Mouse (Mus musculus) frontal cortex, adult 2 months (tissue): ENCODE measurements around the gene Ptgdr2. TPM values are rescaled to one million over a fixed set of nuclear protein-coding genes. Genes with fewer than 3 reads are reported as not detected.

ENCODE experiments used
- DNase-seq, 2 experiments: peaks; one replicate each; pipeline ENCODE4 v3.0.0; 2022; ENCODE audit warnings: low spot score in 1 of 2; ENCODE audit errors: extremely low spot score in 1 of 2
- polyA plus RNA-seq: library from polyadenylated mRNA; depleted of rRNA; stranded (reverse); fragments of >200 nt; gene quantifications from 2 replicates; pipeline ENCODE4 v1.2.3, GENCODE M21; 2012; rRNA removed

Gene Ptgdr2
- 0.08 and 0.22 TPM in 2 replicates for polyA plus RNA-seq

DNA sequence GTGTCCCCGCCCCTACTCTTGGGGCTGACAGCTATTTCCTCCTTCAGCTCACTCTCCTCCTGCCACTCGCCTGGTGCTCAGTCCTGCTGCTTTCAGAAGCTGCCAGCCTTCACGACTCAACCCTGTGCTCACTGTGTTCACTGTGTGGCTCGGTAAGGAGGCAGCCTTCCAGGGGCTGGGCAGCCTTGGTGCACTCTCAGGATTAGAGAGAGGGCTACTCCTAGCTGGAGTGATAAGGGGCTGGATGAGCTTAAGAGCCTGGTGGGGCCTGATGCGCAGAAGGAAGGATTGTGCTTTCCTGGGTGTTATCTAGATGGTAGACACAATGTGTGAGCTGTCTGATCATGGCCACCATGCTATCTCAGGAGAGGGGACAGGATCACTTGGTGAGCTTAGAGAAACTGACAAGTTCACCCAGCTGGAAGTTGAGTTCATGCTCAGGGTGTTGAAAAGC, at the start of gene Ptgdr2:
TSS of gene Ptgdr2 (plus strand) at position 51 of the 454 bp plus-strand sequence.
- DNase-seq, result no peak

DNA sequence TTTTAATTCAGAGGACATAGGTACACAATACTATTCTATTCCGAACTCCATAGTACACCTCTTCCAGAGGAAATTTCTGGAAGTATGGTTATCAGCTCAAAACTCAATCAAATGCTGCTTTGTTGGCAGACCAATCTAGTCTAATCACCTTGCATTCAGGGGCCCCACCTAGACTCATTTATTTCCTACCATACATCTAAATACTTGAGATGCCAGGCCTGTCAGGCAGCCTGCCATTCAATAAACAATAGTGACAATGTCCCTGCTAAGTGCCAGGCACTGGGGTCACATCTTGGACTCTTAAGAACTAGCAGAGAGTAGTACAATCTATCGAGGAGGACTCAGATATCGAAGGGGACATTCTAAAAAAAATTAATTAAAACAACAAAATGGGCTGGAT, 44.8 kb upstream of the Ptgdr2 start:
- no peak for DNase-seq

DNA sequence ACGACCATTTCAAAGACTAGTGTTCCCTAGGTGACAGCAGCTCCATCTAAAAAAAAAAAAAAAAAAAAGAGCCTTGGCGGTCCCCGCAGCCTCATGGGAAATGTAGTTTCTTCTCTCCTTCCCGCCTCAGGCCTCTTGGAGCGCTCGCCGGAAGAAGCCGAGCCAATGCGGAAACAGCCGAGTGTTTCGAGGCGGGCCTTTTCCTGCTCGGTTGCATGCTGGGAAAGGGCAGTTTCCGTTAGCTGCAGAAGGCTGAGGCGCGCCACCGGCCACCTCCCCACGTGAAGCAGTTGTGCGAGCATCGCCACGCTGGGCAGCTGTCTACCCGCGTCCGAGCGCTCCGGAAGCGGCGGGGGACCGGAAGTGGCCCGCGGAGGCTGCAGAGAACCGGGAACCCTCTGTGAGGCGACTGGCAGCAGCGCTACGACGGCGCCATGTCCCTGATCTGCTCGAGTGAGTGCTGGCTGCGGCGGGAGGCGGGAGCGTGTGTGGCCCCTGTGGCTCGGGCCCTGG, 41.9 kb upstream of the Ptgdr2 start, which contains the start of gene Prpf19:
TSS of gene Prpf19 (plus strand) at position 216 of the 513 bp plus-strand sequence.
- DNase-seq, result peak; percentile 96 to 99

DNA sequence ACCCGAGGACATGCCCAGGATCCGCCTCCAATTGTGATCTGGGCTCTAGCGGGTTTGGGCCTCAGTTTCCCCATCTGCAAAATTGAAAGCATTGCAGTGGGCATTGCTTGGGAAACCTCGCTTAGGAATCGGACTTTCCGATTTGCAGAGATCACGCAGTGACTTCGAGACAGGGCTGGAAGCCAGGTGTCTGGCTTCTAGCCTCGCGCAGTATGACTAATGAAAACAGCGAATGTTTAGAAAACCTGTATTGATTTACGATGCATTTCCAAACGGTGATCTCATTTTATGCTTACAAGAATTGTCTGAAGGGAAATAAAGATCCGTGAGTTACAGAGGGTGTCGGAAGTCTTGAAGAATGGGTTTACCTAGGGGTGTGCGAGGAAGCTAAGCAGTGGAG, 41.3 kb upstream of the Ptgdr2 start:
- peak in 1 of 2 experiments; percentile 26 for DNase-seq

DNA sequence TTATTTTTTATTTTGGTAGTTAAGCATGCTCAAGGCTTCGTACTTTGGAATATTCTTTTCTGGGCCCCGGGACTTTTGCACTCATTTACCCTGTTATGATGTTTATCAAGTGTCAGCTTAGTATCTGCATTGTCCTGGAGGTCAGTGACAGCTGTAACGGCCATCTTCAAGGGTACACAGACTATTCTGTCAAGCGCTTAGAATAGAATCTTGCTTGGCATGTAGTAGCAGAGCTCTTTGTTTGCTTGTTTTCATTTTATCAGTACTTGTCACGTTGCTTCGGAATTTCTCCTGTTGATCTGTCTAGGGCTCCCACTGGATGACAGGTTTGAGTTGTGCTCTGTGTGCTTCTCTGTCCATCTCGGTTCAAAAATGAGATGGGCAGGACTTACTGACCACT, 40.1 kb upstream of the Ptgdr2 start:
- no peak for DNase-seq

DNA sequence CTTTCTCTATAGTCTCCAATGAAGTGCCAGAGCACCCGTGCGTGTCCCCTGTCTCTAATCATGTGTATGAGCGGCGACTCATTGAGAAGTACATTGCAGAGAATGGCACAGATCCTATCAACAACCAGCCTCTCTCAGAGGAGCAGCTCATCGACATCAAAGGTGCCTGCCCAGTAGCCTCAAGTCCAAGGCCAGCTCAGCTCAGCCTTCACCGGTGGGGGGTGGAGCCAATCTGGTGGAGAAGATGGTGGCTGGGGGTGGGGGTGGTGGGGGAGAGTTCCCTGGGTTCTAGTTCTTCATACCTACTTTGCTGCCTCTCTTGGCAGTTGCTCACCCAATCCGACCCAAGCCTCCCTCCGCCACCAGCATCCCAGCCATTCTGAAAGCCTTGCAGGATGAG, 39.5 kb upstream of the Ptgdr2 start:
- no peak for DNase-seq

DNA sequence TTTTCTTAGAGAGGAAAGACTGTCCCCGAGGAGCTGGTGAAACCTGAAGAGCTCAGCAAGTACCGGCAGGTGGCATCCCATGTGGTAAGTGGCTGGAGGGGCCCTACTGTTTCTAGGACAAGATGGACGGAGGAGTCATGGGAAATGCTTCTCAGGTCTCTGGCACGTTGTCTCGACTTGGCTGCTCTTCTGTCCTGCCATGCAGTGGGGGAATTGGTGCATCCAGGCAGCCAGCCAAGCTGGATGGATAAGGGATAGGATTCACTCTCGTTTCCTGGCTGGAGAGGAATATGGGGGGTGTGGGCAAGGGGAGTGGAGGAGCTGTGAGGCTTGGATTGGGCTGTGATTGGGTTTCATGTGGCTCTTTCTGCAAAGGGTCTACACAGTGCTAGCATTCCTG, 36.6 kb upstream of the Ptgdr2 start:
- DNase-seq, result no peak

DNA sequence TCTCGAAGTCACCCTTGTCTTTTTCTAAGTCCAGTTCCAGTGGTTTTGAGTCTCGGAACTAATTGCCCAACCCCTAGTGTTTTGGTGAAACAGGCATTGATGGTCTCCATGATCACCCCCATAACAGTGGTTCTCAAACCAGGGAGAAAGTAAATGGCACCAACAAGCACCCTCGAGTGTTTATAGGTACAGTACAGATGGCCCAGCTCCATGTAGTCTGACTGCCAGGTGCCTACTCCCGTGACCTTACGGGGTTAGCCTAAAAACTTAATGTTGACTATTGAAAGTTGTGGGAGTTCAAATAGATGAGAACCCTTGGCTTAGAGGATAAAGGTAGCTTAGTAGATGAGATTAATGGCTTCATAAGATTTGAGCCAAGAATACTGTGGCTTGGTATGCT, 35.9 kb upstream of the Ptgdr2 start:
- no peak for DNase-seq

DNA sequence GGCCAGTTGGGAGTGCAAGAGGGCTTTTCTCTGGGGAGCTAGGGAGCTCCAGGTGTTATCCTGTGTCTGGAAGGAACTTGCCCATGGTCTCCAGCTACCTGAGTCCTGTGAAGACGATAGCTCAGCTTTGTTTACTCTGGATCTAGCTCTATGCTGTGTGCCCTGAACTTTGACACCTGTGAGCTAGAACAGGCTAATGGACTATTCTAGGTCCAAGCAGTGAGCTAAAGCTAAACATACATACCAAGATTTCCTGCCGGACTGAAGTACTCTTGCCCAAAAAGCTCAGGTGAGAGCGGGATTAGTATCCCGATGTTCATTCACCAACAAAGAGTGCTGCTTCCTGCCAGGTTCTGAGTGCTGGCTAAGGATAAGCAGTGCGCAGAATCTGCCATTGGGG, 32.4 kb upstream of the Ptgdr2 start:
- DNase-seq, result no peak

DNA sequence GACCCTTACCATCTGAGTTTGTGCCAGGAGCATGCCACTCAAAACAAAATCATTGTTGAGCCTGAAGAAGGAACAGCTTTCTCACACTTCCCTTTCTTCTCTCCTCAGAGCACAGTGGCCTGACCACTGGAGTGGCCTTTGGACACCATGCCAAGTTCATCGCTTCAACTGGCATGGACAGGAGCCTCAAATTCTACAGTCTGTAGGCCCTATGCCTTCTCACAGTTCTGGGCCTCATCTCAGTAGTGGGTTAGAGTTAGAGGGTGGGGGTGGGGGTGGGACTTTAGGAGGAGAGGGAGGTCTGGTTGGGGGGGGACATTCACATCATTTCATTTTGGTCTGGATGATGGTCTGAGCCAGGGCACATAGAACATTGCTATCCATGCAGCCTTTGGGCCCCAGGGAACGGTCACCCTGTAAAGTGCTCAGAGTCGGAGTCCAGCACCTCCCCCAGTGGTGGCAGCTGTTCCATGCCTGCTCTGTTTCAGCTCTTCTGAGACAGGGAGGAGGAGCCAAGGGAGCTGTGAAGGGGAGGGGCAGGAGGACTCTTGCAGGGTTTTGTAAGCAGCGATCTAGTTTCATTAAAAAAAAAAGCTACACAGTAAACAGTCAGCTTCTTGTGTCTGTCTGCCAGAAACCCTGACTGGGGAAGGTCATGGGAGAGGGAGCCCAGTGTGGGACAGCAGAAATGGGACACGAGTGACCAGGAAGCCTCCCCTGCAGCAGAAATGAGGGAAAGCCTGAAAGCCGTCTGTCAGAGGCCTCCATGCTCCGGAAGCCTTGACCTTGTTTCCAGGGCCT, 31.8 kb upstream of the Ptgdr2 start:
- DNase-seq, result peak; percentile 57 to 66

DNA sequence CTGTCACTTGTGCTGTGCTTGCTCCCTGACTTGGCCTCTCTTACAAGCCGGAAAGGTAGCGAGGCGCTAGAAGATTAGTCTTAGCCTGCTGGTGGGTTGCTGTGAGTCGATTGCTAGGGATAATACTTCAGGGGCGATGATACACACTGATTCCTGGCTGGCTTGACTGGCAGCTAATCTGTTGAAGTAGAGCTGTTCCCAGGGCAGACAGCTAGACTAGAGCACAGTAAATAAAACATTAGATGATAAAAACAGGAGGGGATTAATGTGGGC, 31.3 kb upstream of the Ptgdr2 start:
- no peak for DNase-seq

DNA sequence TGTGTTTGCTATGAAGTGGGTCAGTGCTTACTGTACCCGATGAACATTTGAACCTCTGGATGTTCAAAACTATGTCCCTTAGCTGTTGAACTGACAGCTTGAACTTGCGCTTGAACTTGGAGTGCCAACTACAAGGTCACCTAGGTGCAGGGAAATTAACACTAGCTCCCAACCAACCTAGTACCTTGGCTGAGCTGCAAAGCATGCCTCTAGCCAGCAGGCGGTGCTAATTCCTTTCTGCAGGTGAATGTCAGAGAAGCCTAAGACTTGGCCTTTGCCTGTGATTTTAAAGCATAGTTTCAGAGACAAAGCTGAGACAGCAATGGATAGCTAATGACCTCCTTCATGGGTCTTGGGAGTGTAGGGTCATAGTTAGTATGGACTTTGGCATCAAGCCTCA, 29.1 kb upstream of the Ptgdr2 start:
- DNase-seq, result peak in 1 of 2 experiments; percentile 77

DNA sequence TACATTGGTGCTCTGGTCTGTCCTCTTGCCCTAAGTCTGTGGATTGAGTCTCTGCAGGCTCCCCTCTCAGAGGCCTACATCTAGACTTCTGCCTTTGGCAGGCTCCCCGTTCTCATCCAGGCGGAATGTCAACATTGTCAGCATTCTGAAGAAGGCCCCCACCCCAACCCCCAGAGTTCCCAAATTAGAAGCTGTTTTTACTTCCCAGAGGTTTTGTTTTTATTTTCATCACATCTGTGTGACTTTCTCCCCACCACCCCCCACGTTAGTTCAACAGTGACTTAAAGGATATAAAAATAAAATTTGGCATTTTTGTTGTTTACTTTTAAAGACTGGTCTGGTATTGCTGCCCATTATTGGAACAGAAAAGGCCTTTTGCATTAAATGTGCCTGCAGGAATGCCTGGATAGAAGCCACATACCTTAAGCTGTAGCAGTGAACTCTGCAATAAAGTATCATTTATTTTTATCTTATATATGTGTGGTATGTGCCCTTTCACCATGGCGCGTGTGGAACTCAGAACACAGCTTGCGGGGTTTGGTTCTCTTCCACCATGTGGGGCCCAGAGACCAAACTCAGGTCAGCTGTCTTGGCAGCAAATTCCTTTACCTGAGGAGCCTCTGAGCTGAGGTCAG, 27.8 kb upstream of the Ptgdr2 start:
- no peak for DNase-seq

DNA sequence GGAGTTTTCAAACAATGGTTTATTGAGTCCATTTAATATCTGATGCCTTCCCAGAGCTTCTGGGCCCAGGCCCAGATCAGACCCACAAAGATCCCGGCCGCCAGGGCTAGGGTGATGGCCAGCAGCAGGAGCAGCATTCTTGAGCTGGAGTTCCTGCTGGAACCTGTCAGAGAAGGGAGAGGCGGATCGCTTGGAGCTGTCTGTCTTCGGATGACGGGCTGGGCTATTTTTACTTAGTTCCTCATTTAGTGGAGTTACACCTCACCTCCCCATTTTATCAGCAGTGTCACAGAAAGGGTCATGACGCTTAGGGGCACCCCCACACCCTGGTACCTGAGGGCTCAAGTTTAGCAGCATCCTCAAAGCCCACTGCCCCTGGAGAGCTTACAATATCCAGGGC, 22.7 kb upstream of the Ptgdr2 start:
- no peak for DNase-seq

DNA sequence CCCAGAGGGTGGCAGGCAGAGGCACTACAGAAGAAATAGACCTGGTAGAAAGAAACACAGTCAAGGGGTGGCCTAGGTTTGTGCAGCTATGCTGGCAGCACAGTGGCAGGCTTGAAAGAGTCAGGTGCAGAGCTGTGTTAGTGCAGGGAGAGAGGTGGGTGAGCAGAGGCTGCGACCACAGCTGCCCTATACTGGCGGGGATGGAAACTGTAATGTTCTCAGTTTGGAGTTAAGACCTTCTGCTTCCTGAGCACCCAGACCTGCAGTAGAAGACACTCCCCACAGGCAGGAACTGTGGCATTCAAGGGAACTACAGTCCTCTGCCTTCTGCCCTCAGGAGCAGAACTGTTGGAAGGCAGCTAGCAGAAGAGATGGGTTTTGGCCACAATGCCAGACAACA, 22.1 kb upstream of the Ptgdr2 start:
- DNase-seq, result no peak

DNA sequence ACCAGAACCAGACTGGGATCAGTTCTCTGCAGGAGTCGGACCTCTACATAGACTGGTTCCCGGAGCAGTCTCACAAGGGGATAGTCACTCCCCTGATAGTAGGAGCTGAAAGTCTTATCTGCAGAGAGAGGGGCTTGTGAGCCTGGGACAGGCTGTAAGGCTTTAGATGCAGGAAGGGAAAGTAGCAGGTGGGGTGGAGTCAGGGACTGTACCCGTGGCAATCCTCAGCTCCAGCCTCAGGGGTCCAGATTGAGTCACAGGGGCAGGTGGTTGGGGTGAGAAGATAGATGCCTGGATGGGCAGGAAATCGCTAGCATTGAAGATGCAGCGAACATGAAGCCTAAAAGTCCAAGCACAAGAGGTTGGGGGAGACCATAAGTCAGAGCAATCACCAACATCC, 20.5 kb upstream of the Ptgdr2 start:
- no peak for DNase-seq

DNA sequence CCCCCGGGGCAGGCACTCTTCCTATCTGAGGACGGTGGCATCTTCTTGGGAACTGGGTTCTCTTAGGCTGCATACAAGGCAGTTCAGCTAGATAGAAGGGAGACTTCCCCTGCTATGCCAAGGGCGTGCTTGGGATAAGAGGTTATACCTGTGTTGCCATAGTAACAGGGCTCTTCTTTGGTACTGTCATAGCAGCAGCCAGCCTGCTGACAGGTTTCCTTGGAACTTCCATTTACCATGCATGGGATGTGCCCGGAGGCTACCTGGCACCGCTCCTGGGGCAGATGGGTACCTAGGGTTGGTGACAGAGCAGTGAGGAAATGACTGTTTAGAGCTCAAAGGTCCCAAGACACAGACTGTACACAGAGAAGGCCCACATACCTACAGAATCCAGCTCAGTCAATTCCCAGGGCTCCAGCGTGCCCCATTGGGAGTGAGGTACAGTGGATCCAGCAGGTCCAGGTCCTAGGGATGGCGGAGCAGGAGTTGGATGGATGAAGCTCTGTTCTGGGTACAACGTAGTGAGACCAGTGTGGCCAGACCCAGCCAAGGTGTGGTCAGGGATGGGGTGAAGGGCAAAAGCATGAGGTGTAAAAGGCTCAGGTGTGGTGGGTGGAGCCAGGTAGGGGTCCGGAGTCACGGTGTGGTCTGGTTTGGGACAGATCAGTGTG, 18.5 kb upstream of the Ptgdr2 start:
- DNase-seq, result no peak

DNA sequence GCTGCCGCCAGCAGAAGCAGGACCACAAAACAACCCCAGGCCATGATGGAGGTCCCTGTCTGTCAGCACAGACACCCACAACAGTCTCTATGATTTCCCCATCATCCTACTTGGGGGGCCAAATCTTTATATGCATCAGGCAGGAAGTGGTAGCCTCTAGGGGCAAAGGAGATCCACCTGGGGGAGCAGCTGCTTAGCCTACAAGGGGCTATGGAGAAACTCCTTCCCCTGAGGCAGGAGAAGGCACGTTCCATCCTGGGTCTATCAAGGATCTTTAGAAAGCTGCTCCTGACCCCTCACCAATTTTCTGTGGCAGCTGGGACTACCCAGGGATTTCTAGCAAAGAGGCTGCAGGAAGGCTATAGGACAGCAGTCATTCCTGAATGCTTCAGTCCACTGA, 16.4 kb upstream of the Ptgdr2 start, which contains the start of gene Zp1:
TSS of gene Zp1 (minus strand) at position 101 of the 400 bp plus-strand sequence.
- DNase-seq, result no peak

DNA sequence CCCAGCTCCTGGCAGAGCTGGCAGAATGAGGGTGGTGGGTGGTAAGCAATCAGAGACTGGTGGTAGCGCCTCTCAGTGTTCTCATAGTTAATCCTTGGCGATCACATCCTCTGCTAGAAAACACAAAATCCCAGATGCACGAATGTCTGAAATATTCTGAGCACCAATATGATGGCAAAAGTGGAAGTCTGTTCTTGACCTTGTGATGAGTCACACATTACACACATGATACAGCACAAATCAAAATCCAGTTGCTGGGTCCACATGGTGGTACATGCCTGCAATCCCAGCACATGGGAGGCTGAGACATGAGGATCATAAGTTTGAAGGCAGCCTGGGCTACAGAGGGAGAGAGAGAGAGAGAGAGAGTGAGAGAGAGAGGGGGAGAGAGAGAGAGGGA, 15.9 kb upstream of the Ptgdr2 start:
- no peak for DNase-seq

DNA sequence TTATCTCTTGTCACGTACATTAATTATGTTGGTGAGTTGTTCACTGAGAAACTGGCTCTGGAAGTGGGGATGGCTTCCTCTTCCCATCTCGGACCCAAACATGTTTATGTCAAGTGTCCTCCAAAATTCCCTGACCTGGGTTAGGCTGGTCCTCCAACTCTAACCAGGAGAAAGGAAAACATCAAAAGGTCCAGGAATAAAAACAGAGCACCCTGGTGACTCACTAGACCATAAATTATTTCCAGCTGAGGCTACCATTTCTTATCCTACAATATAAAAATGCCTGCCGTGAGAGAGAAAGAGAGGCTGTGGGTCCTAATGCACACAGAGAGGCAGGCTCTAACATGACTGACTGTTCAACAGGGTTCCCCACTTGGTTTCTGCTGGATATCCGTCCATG, 12.7 kb upstream of the Ptgdr2 start:
- DNase-seq, result no peak

DNA sequence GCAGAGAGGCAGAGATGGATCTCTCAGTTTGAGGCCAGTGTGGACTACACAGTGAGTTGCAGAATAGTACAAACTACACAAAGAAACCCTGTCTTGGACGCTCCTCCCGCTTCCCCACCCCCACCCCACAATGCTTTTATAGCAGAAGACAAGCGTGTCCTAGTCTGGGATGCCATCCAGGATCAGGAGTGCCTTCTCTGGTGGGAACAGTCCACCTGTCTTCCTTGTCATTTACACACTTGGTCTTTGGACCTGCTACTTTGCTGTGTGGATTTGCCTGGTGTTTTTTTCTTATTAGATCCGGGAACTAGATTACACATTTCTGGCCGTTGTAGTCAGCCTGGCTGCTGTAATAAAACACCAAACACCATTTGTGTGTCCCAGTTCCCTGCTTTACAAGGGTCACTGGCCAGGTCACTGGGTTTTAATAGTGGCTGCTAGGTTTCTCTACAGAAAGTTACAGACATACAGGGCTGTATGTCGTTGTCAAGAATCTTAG, 10.8 kb upstream of the Ptgdr2 start:
- no peak for DNase-seq
